Mouse (Mus musculus) layer of hippocampus, postnatal 14 days (tissue): ENCODE measurements around the gene Adm2. TPM values are rescaled to one million over a fixed set of nuclear protein-coding genes. Genes with fewer than 3 reads are reported as not detected.

Experiments
- DNase-seq, 2 experiments: peaks; one replicate each; pipeline ENCODE4 v3.0.0; 2021 to 2022; ENCODE audit warnings: low spot score in 2 of 2, mixed read lengths in 1 of 2
- total RNA-seq, 2 experiments: library from RNA; stranded (reverse); gene quantifications; 2 replicates each; pipeline ENCODE4 v1.2.3; 2021

The Adm2 gene
- total RNA-seq, 2 experiments from 2014 or later, result not detected

- peak; percentile 66 for DNase-seq
These were observed 12.5 kb upstream of the Adm2 start for GRCm38 (mm10) chr15:89309962-89310498.

DNA sequence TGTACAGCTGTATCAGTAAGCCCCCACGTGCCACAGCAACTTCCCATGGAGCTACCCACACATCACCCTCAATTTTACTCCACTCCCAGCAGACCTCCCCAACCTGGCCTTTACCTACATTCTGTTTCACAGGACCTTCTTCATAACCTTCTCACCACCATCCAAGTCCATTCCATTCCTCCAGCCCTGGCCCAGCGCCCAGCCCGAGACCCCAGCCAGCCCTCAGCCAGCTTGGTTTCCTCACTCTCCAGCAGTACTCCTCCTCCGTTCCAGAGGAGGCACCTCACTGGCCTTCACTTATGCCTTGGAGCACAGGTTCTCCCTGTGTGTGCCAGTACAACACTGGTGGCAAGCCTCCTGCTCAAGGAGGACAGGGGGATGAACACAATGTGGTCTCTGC is 9.2 kb upstream of the Adm2 start:
- no peak for DNase-seq

GRCm38 (mm10) chr15:89314107-89314506 is 8.4 kb upstream of the Adm2 start:
- DNase-seq, result no peak

GRCm38 (mm10) chr15:89314511-89315189 is 7.9 kb upstream of the Adm2 start:
- DNase-seq, result no peak

DNA sequence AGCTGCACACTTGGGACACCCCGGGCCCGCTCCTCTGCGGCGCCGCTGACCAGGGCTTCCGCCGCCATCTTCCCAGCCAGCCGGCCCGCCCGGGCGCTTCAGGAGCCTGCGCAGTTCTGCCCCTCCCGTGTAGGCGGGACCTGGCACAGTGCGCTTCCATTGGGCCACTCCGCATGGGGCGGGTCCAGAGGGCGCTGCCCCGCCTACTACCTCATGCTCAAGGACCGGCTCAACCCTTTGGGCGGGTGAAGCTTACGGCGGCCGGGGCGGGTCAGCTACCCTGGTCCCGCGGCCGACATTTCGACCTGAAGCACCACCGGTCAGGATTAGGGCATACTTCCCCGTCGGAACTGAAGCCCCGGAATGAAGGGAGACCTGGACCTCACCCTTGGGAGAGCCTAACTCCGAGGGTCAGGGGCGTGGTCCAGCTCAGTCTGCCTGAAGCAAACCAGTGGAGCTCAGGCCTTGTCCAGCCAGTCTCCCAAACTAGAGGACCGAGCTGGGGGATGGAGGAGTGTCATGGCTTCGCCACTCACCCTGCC is 7.3 kb upstream of the Adm2 start, which contains the start of gene Sbf1:
TSS of gene Sbf1 (minus strand) at position 122 of the 542 bp plus-strand sequence.
- DNase-seq, result peak; percentile 96 to 98

- DNase-seq, result no peak
These were observed 6.4 kb upstream of the Adm2 start for GRCm38 (mm10) chr15:89316146-89316545.

- no peak for DNase-seq
These were observed 1.3 kb upstream of the Adm2 start for GRCm38 (mm10) chr15:89321264-89321663.

DNA sequence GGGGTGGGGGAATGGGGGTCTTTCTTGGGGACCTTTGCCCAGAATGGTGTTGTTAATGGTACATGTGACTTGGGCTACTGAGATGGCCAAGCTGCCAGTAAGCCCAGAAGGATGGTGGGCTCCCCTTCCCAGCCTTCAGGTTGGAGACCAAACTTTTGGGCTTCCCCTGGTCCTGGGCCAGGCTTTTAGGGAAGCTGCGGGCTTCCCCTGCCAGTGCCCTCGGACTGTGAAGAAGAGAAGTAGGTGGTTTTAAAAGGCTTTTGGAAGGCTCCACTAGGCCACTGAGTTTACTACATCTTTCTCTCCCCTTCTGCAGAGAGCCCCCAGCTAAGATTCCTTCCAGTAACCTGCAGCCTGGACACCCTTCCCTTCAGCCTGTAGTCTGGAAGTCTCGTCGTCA is 1.1 kb downstream of the Adm2 start:
- no peak for DNase-seq

DNA sequence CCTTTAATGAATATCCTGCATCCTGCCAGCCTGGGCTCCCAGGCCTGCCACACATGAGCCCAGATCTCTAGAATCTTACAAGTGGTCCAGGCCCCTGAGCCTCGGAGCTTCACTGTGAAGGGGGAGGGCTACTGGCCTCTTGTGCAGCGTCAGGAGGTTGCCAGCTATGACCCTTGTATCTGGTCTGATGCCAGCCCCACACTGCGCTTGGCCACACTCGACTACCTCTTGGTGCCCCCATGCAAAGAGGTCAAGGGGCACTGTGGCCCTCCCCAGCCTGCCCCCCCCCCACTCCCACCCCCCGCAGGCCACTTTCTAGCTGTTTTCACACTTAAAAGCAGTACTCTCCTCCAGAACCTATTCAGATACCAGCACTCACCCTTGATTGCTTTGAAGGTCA is 3.9 kb downstream of the Adm2 start:
- DNase-seq, result no peak

- no peak for DNase-seq
These were observed 11.8 kb downstream of the Adm2 start, which contains the start of gene Miox for GRCm38 (mm10) chr15:89334271-89334670. TSS of gene Miox (plus strand) at chr15:89334398.

GRCm38 (mm10) chr15:89334774-89335537 is 12.4 kb downstream of the Adm2 start:
- no peak for DNase-seq

DNA sequence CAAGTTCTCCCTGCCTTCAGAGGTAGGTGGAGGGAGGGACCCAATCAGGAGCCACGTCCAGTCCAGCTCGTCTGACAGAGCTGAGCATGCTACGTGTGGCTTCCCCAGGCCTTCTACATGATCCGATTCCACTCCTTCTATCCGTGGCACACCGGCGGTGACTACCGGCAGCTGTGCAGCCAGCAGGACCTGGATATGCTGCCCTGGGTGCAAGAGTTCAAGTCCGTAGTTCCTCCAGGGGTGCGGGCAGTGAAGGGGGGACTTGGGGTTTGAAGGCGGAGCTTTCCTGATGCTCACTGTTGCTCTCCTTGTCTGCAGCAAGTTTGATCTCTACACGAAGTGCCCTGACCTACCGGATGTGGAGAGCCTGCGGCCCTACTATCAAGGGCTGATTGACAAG is 13.9 kb downstream of the Adm2 start:
- no peak for DNase-seq

- no peak for DNase-seq
These were observed 17.2 kb downstream of the Adm2 start for GRCm38 (mm10) chr15:89339696-89340095.

GRCm38 (mm10) chr15:89340136-89340535 is 17.6 kb downstream of the Adm2 start:
- no peak for DNase-seq

GRCm38 (mm10) chr15:89341678-89342077 is 19.2 kb downstream of the Adm2 start:
- no peak for DNase-seq

DNA sequence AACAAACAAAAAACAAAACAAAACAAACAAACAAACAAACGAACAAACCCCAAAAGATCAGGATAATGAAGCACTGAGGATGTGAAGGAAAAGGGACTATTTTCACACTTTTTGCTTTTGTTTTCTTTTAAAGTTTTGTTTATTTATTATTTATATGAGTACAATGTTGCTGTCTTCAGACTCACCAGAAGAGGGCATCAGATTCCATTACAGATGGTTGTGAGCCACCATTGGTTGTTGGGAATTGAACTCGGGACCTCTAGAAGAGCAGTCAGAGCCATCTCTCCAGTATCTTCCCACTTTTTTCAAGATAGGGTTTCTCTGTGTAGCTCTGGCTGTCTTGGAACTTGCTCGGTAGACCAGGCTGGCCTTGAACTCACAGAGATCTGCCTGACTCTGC is 20.8 kb downstream of the Adm2 start:
- no peak for DNase-seq

GRCm38 (mm10) chr15:89350447-89350846 is 27.9 kb downstream of the Adm2 start:
- DNase-seq, result no peak

DNA sequence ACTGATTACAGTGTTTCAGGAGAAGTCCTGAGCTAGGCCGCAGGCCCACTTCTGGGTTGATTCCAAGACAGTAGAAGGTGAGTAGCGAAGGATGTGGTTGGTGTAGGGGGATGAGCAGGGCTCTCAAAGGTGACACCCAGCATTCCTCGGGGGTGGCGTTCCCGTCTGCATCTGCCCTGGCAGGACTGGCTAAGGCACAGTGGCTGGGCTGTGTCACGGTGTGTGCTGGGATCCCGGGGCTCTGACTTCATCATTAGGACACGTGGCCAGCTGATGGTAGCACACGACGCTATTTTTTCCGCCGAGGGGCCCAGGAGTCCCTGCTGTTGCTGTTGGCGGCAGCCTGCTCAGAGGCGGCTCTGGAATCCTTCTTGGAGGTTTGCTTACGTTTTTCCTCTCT is 28.8 kb downstream of the Adm2 start:
- DNase-seq, result no peak

DNA sequence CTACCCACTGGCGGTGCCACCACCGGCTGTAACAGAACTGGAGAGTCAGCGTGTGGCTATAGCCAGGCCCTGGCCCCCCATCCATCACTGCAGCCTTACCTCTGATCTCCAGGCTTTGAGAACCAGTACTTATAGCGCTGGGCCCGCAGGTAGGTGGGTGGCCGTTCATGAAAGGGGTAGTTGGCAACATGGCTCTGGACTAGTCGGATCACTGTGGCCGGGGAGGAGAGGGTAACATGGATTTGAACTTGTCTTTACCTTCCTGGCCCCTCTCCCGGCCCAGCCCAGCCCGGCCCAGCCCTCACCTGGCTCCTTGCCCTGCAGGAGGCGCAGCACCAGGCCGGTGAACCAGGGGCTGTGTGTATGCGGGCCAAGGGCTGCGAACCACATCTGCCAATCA is 29.5 kb downstream of the Adm2 start:
- DNase-seq, result no peak

- DNase-seq, result no peak
These were observed 30.3 kb downstream of the Adm2 start for GRCm38 (mm10) chr15:89352795-89353194.

DNA sequence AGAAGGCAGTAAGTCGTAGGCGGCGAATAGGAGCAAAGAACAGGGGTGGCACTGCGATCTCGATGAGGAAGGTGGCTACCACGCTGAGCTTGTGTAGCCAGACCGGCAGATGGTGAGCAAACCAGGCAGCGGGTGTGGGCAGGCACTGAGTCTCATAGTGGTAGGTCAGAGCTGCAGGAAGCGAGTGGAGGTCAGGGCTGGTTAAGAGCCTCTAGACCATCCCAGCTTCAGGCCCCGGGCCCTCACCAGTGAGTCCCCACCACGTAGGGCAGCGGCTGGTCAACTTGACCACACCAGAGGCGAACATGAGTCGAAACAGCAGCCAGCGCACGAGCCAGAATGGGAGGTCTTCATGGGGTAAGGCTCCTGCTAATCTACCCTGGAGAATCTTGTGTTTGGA is 31.3 kb downstream of the Adm2 start:
- DNase-seq, result no peak

- no peak for DNase-seq
These were observed 31.9 kb downstream of the Adm2 start for GRCm38 (mm10) chr15:89354455-89354854.
